Mouse (Mus musculus): Measurements from ENCODE around the gene Sipa1l1.

Gene Sipa1l1

GRCm38 (mm10) chr12:82208611-82209010 lies 39.5 kb downstream of the Sipa1l1 start:
- DNase-seq (ENCODE audit: low read depth) = peak; percentile 46

- DNase-seq (ENCODE audit: low read depth) = no peak
Measured at GRCm38 (mm10) chr12:82209753-82210152, 40.6 kb downstream of the Sipa1l1 start.

- no peak for DNase-seq (ENCODE audit: low read depth)
Measured at GRCm38 (mm10) chr12:82213056-82213455, 43.9 kb downstream of the Sipa1l1 start.

GRCm38 (mm10) chr12:82214916-82215315 lies 45.8 kb downstream of the Sipa1l1 start:
- no peak for DNase-seq (ENCODE audit: low read depth)

GRCm38 (mm10) chr12:82216801-82217553 lies 47.9 kb downstream of the Sipa1l1 start:
- no peak for DNase-seq (ENCODE audit: low read depth)

- no peak for DNase-seq (ENCODE audit: low read depth)
Measured at GRCm38 (mm10) chr12:82218201-82218600, 49.1 kb downstream of the Sipa1l1 start.

GRCm38 (mm10) chr12:82220367-82221089 lies 51.4 kb downstream of the Sipa1l1 start:
- DNase-seq (ENCODE audit: low read depth) = no peak

GRCm38 (mm10) chr12:82223126-82223815 lies 54.2 kb downstream of the Sipa1l1 start:
- no peak for DNase-seq (ENCODE audit: low read depth)

- DNase-seq (ENCODE audit: low read depth) = no peak
Measured at GRCm38 (mm10) chr12:82224848-82225247, 55.7 kb downstream of the Sipa1l1 start.

- no peak for DNase-seq (ENCODE audit: low read depth)
Measured at GRCm38 (mm10) chr12:82225278-82225677, 56.2 kb downstream of the Sipa1l1 start.

- peak; percentile 60 for DNase-seq (ENCODE audit: low read depth)
Measured at GRCm38 (mm10) chr12:82225751-82226228, 56.7 kb downstream of the Sipa1l1 start.

- DNase-seq (ENCODE audit: low read depth) = peak; percentile 33
Measured at GRCm38 (mm10) chr12:82226311-82227066, 57.4 kb downstream of the Sipa1l1 start.

GRCm38 (mm10) chr12:82230127-82230526 lies 61.0 kb downstream of the Sipa1l1 start:
- DNase-seq (ENCODE audit: low read depth) = no peak

GRCm38 (mm10) chr12:82231191-82231590 lies 62.1 kb downstream of the Sipa1l1 start:
- DNase-seq (ENCODE audit: low read depth) = peak; percentile 47

- no peak for DNase-seq (ENCODE audit: low read depth)
Measured at GRCm38 (mm10) chr12:82233177-82233576, 64.1 kb downstream of the Sipa1l1 start.

GRCm38 (mm10) chr12:82234463-82235223 lies 65.5 kb downstream of the Sipa1l1 start:
- no peak for DNase-seq (ENCODE audit: low read depth)

- DNase-seq (ENCODE audit: low read depth) = no peak
Measured at GRCm38 (mm10) chr12:82237095-82237494, 68.0 kb downstream of the Sipa1l1 start.

- DNase-seq (ENCODE audit: low read depth) = no peak
Measured at GRCm38 (mm10) chr12:82237946-82238345, 68.8 kb downstream of the Sipa1l1 start.

- DNase-seq (ENCODE audit: low read depth) = no peak
Measured at GRCm38 (mm10) chr12:82240674-82241073, 71.6 kb downstream of the Sipa1l1 start.

- peak; percentile 93 for DNase-seq (ENCODE audit: low read depth)
Measured at GRCm38 (mm10) chr12:82245219-82245618, 76.1 kb downstream of the Sipa1l1 start.

GRCm38 (mm10) chr12:82246422-82246821 lies 77.3 kb downstream of the Sipa1l1 start:
- DNase-seq (ENCODE audit: low read depth) = no peak
